8 mouse cellular contexts compared by ENCODE assay signal in the genomic region with DNA sequence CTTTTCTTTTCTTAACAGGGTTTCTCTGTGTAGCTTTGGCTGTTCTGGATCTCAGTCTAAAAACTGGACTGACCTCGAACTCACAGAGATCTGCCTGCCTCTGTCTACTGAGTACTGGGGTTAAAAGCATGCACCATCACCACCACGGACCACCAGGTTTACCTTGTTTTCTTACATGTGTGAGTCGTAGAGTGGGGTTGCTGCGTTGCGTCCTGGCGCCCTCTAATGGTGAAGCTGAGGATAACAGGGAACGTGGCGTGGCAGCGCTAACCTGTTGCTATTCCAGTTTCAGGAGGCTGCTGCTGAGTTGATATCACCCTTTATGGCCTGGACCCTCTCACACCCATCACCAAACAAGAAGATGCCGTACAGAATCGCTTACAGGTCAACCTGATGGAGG. TPM values are rescaled to one million over a fixed set of nuclear protein-coding genes. Genes with fewer than 3 reads are reported as not detected.
DNase-seq lines count a peak whose midpoint lies in the region; ATAC-seq lines count a peak whose summit lies in the region.

No protein-coding gene starts in this region.

- peaks cover 23% of the 10 kb centered on the region for H3K4me1 ChIP-seq in heart, embryonic 13.5 days

- DNase-seq in cerebellum, adult 11 months: peak; percentile 74
- DNase-seq in embryo, embryonic 10 days (ENCODE audit: low spot score): peak; percentile 87
- peak; percentile 66 to 80 for DNase-seq in layer of hippocampus, postnatal 25 days (ENCODE audit: extremely low spot score in 1 of 2, low spot score in 1 of 2)
- peak; percentile 91 for DNase-seq in lung, postnatal 36 days
- DNase-seq in spleen, adult 18-20 months: peak; percentile 67 to 80

- WGBS in heart, embryonic 13.5 days: 4% methylated on average over 11 of the region's 11 CpGs

- H3K36me3 ChIP-seq in heart, embryonic 13.5 days: peaks cover 10% of the 10 kb centered on the region

- no peak overlapping the region for H3K4me3 ChIP-seq in heart, embryonic 13.5 days

- H3K4me2 ChIP-seq in heart, embryonic 13.5 days: peak overlapping the region; percentile 61

- no peaks in the 10 kb centered on the region for H3K9me3 ChIP-seq in heart, embryonic 13.5 days

- 0 out of 2 replicates have a peak overlapping the region, but pooled peaks have one; percentile 34 for H3K9ac ChIP-seq in heart, embryonic 13.5 days

- ATAC-seq in cerebellum, adult (ENCODE audit: insufficient number of reproducible peaks, low FRiP score, low TSS enrichment): no peak
- peak; percentile 62 for ATAC-seq in activated CD4-positive, CD25-positive, alpha-beta regulatory T cell, adult 4 months
- ATAC-seq in heart, embryonic 13.5 days (ENCODE audit: extremely low read depth, insufficient number of reproducible peaks, low FRiP score, low TSS enrichment): no peak

- no peaks in the 10 kb centered on the region for H3K27me3 ChIP-seq in heart, embryonic 13.5 days (replicated peaks)

- H3K27ac ChIP-seq in heart, embryonic 13.5 days (replicated peaks): no peak overlapping the region

RNA-seq across cellular contexts. Expression of gene Rac1, which starts 19.5 kb away (rescaled TPM):
- 10 to 100 TPM; 63.1 to 70.0 TPM for polyA plus RNA-seq in activated CD4-positive, CD25-positive, alpha-beta regulatory T cell, adult 4 months (2017; shearing (Covaris generic))
- 352 and 355 TPM in 2 replicates for polyA plus RNA-seq in heart, embryonic 13.5 days (2015; fragmentation: Nextera tagmentation; extraction: Ambion mirVana)
- total RNA-seq in layer of hippocampus, postnatal 25 days (2021): 100 to 1,000 TPM; 409 to 455 TPM
